Mouse (Mus musculus) lung, adult 2 months (tissue): ENCODE results near the gene Gm609.

Experiments used
- CTCF ChIP-seq: fragments of 200-500 bp; IDR thresholded peaks from 2 replicates; pipeline ENCODE4 v1.5.1; 2011; ENCODE audit warnings: mild to moderate bottlenecking, low read length, control low read depth; ENCODE audit not compliant: insufficient read depth
- POLR2A ChIP-seq: fragments of 200-500 bp; IDR thresholded peaks from 2 replicates; pipeline ENCODE4 v1.6.1; 2011; ENCODE audit warnings: low read depth, mild to moderate bottlenecking, control low read depth, low read length, borderline replicate concordance; ENCODE audit errors: extremely low read depth

DNA sequence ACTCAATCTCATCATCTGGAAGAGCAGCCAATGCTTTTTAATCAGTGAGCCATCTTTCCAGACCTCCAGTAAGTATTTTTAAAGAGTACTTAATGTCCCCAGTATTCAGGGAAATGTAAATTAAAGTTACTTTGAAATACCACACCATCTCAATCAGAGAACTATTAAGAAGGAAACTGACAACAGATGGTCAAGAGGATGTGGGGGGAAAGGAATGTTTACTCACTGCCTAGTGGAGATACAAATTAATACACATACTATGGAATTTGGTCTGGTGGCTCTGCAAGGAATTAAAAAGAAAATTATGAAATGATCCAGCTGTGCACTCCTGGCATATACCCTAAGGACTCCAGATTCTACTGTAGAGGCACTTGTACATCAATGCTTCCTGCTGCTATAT lies 57.2 kb downstream of the Gm609 start:
- TF ChIP-seq POLR2A, result no peak
- no peak for TF ChIP-seq CTCF
